In genomic region chr2:145167664-145168360, GRCm38 (mm10) we compare ENCODE assay signal across 8 mouse cellular contexts. TPM values are rescaled to one million over a fixed set of nuclear protein-coding genes. Genes with fewer than 3 reads are reported as not detected.
DNase-seq lines count a peak whose midpoint lies in the region.

TSS of gene Slc24a3 (plus strand) at chr2:145167754.

- H3K4me1 ChIP-seq in embryonic facial prominence, embryonic 10.5 days = peaks cover 18% of the 10 kb centered on the region
- peaks cover 16% of the 10 kb centered on the region for H3K4me1 ChIP-seq in midbrain, embryonic 10.5 days

- H3K27me3 ChIP-seq in embryonic facial prominence, embryonic 10.5 days (replicated peaks; ENCODE audit: low read depth, poor library complexity, severe bottlenecking) = peaks cover 16% of the 10 kb centered on the region
- H3K27me3 ChIP-seq in midbrain, embryonic 10.5 days (ENCODE audit: low read depth, poor library complexity, severe bottlenecking) = peaks cover 19% of the 10 kb centered on the region

- H3K27ac ChIP-seq in embryonic facial prominence, embryonic 10.5 days (replicated peaks) = peak within 1 kb of the TSS; percentile 93
- peak within 1 kb of the TSS; percentile 96 for H3K27ac ChIP-seq in midbrain, embryonic 10.5 days (replicated peaks)

- H3K9me3 ChIP-seq in embryonic facial prominence, embryonic 10.5 days = no peaks in the 10 kb centered on the region
- no peaks in the 10 kb centered on the region for H3K9me3 ChIP-seq in midbrain, embryonic 10.5 days (replicated peaks)

- WGBS in embryonic facial prominence, embryonic 10.5 days = under 1% methylated on average over 88 of the region's 100 CpGs
- WGBS in midbrain, embryonic 10.5 days = under 1% methylated on average over 74 of the region's 100 CpGs

- peak within 1 kb of the TSS; percentile 84 for H3K4me3 ChIP-seq in embryonic facial prominence, embryonic 10.5 days
- H3K4me3 ChIP-seq in midbrain, embryonic 10.5 days = peak within 1 kb of the TSS; percentile 84

- DNase-seq in adrenal gland, postnatal 25 days = peak; percentile 83
- DNase-seq in embryonic facial prominence, embryonic 10.5 days (ENCODE audit: low spot score) = peak; percentile 89
- peak; percentile 77 to 84 for DNase-seq in heart, adult 18-20 months
- DNase-seq in kidney, adult 18-20 months = peak; percentile 73
- peak; percentile 91 for DNase-seq in left cerebral cortex, postnatal 4 days
- DNase-seq in midbrain, embryonic 10.5 days (ENCODE audit: low spot score) = peak; percentile 87
- DNase-seq in right cerebral cortex, postnatal 4 days = peak; percentile 76
- no peak for DNase-seq in adipocyte (ENCODE audit: low spot score)

- no peaks in the 10 kb centered on the region for H3K36me3 ChIP-seq in embryonic facial prominence, embryonic 10.5 days (replicated peaks)
- no peaks in the 10 kb centered on the region for H3K36me3 ChIP-seq in midbrain, embryonic 10.5 days

- intact Hi-C loops in left cerebral cortex, postnatal 4 days (cut with DNase I) = loop anchor here (5.0 to 10.0 kb wide), 3 partner anchors 127 to 531 kb away; no protein-coding TSS in a partner anchor

RNA-seq across cellular contexts. Expression of gene Slc24a3, which starts in this region (rescaled TPM):
- 22.2 and 25.9 TPM in 2 replicates for total RNA-seq in adrenal gland, postnatal 25 days (2021)
- polyA plus RNA-seq in embryonic facial prominence, embryonic 10.5 days (2016; fragmentation: Nextera tagmentation; extraction: Ambion mirVana) = 0.67 and 0.75 TPM in 2 replicates
- total RNA-seq in heart, adult 18-20 months (2021) = 1 to 10 TPM; 1.7 to 4.3 TPM
- 10 to 100 TPM; 74.8 to 87.6 TPM for total RNA-seq in left cerebral cortex, postnatal 4 days (2021)
- 0.64 and 1.0 TPM in 2 replicates for polyA plus RNA-seq in midbrain, embryonic 10.5 days (2016; fragmentation: Nextera tagmentation; extraction: Ambion mirVana)

Comparison
In these comparisons a context has a peak if more than half of its experiments do, and no peak if none do; other contexts are left out.
1. Peak in DNase-seq, H3K4me3 ChIP-seq and H3K27ac ChIP-seq in embryonic facial prominence, embryonic 10.5 days; RNA of the gene not detected or under 1 TPM.